Comparison of ENCODE assay signal across 8 mouse cellular contexts in genomic region chr13:67609066-67609876, GRCm38 (mm10). TPM values are rescaled to one million over a fixed set of nuclear protein-coding genes. Genes with fewer than 3 reads are reported as not detected.
A peak's percentile ranks its signal among the peaks of the same experiment; 100 is the strongest.
DNase-seq lines count a peak whose midpoint lies in the region; ATAC-seq and TF ChIP-seq lines count a peak whose summit lies in the region.

Gene Zfp729b (minus strand): TSS chr13:67609707.

- no peak for TF ChIP-seq POLR2A in brain, embryonic 14.5 days (IDR thresholded peaks at IDR 0.05; ENCODE audit: borderline replicate concordance, extremely low read depth, insufficient read depth, insufficient read length, poor library complexity, severe bottlenecking)
- 0 out of 2 replicates have a peak, but pooled peaks have one; percentile 11 for TF ChIP-seq POLR2A in liver, adult 2 months (IDR thresholded peaks at IDR 0.05; ENCODE audit: extremely low read depth, insufficient read depth, low read length)
- no peak for TF ChIP-seq POLR2A in myocyte (IDR thresholded peaks at IDR 0.05; ENCODE audit: insufficient read length, low read depth)

- H3ac ChIP-seq in C2C12 (ENCODE audit: control insufficient read depth, insufficient read length, low read depth) (no peak within 1 kb of the TSS), myocyte (ENCODE audit: control insufficient read depth, insufficient read length) (no peak within 1 kb of the TSS)

- H3K9me3 ChIP-seq in erythroblast, embryonic 14.5 days (ENCODE audit: control insufficient read depth, low read length) = peaks cover 6% of the 10 kb centered on the region
- no peaks in the 10 kb centered on the region for H3K9me3 ChIP-seq in heart, embryonic 11.5 days (replicated peaks; ENCODE audit: control insufficient read depth, low read length)
- H3K9me3 ChIP-seq in kidney, embryonic 16.5 days (ENCODE audit: low read length) = no peaks in the 10 kb centered on the region

- H3K36me3 ChIP-seq in C2C12 (ENCODE audit: control insufficient read depth, insufficient read depth) (no peaks in the 10 kb centered on the region), myocyte (ENCODE audit: control insufficient read depth, insufficient read depth) (no peaks in the 10 kb centered on the region)
- no peaks in the 10 kb centered on the region for H3K36me3 ChIP-seq in erythroblast, embryonic 14.5 days (ENCODE audit: control insufficient read depth)
- H3K36me3 ChIP-seq in heart, embryonic 11.5 days (ENCODE audit: control insufficient read depth, insufficient read depth, low read length) = no peaks in the 10 kb centered on the region
- no peaks in the 10 kb centered on the region for H3K36me3 ChIP-seq in kidney, embryonic 16.5 days (ENCODE audit: insufficient read depth, low read length)
- H3K36me3 ChIP-seq in liver, adult 2 months (ENCODE audit: control insufficient read depth, insufficient read depth, low read length) = no peaks in the 10 kb centered on the region
- no peaks in the 10 kb centered on the region for H3K36me3 ChIP-seq in splenic B cell, adult 2 months (ENCODE audit: control insufficient read depth, insufficient read depth, low read length, poor library complexity, severe bottlenecking)

- ATAC-seq in heart, embryonic 11.5 days (replicated peaks; ENCODE audit: insufficient number of reproducible peaks, low FRiP score, low TSS enrichment) = peak; percentile 91
- ATAC-seq in kidney, embryonic 16.5 days (ENCODE audit: low FRiP score, low TSS enrichment) = peak; percentile 97

- H3K9ac ChIP-seq in heart, embryonic 11.5 days (ENCODE audit: low read depth, low read length) = peak within 1 kb of the TSS; percentile 83
- H3K9ac ChIP-seq in kidney, embryonic 16.5 days (replicated peaks; ENCODE audit: low read length) = peak within 1 kb of the TSS; percentile 81
- peak within 1 kb of the TSS; percentile 78 for H3K9ac ChIP-seq in liver, adult 2 months (ENCODE audit: low read depth, low read length)

- no peaks in the 10 kb centered on the region for H3K27me3 ChIP-seq in C2C12 (ENCODE audit: control insufficient read depth, insufficient read depth, insufficient read length)
- no peaks in the 10 kb centered on the region for H3K27me3 ChIP-seq in erythroblast, embryonic 14.5 days (ENCODE audit: control insufficient read depth)
- H3K27me3 ChIP-seq in heart, embryonic 11.5 days (ENCODE audit: control insufficient read depth, insufficient read depth, low read length) = no peaks in the 10 kb centered on the region
- H3K27me3 ChIP-seq in kidney, embryonic 16.5 days (ENCODE audit: insufficient read depth, low read length) = no peaks in the 10 kb centered on the region
- no peaks in the 10 kb centered on the region for H3K27me3 ChIP-seq in liver, adult 2 months (ENCODE audit: control insufficient read depth, insufficient read depth, low read length)
- no peaks in the 10 kb centered on the region for H3K27me3 ChIP-seq in myocyte (ENCODE audit: control insufficient read depth, insufficient read depth, insufficient read length)
- H3K27me3 ChIP-seq in splenic B cell, adult 2 months (ENCODE audit: control insufficient read depth, insufficient read depth, low read length, poor library complexity, severe bottlenecking) = no peaks in the 10 kb centered on the region

- H3K4me3 ChIP-seq in C2C12 (ENCODE audit: insufficient read depth, poor library complexity, severe bottlenecking) (peak within 1 kb of the TSS; percentile 18), myocyte (no peak within 1 kb of the TSS)
- peak within 1 kb of the TSS; percentile 60 for H3K4me3 ChIP-seq in erythroblast, embryonic 14.5 days (replicated peaks)
- H3K4me3 ChIP-seq in heart, embryonic 11.5 days (ENCODE audit: low read depth, low read length) = peak within 1 kb of the TSS; percentile 79
- peak within 1 kb of the TSS; percentile 83 for H3K4me3 ChIP-seq in kidney, embryonic 16.5 days (ENCODE audit: low read length)
- peak within 1 kb of the TSS; percentile 64 for H3K4me3 ChIP-seq in liver, adult 2 months (ENCODE audit: insufficient read depth, low read depth, low read length)

- peak within 1 kb of the TSS; percentile 65 for H3K4me2 ChIP-seq in heart, embryonic 11.5 days
- peak within 1 kb of the TSS; percentile 59 for H3K4me2 ChIP-seq in kidney, embryonic 16.5 days (replicated peaks; ENCODE audit: low read depth, low read length)
- peak within 1 kb of the TSS; percentile 49 for H3K4me2 ChIP-seq in myocyte (ENCODE audit: low read depth)

- peak within 1 kb of the TSS; percentile 62 for H3K27ac ChIP-seq in heart, embryonic 11.5 days (ENCODE audit: low read depth, low read length)
- H3K27ac ChIP-seq in kidney, embryonic 16.5 days (ENCODE audit: low read length) = peak within 1 kb of the TSS; percentile 84
- H3K27ac ChIP-seq in liver, adult 2 months (replicated peaks; ENCODE audit: insufficient read depth, low read depth, low read length) = peak within 1 kb of the TSS; percentile 21; the same call in 1 of the 2 replicates

- H3K79me3 ChIP-seq in C2C12 (ENCODE audit: low read depth) = peaks cover 1% of the 10 kb centered on the region

- no peak for TF ChIP-seq CTCF in C2C12 (IDR thresholded peaks at IDR 0.05; ENCODE audit: control insufficient read depth, insufficient read depth, insufficient read length)
- TF ChIP-seq CTCF in brain, embryonic 14.5 days (IDR thresholded peaks at IDR 0.05; ENCODE audit: borderline replicate concordance, extremely low read depth, insufficient read depth, insufficient read length) = peak; percentile 25; the same call in 1 of the 2 replicates
- TF ChIP-seq CTCF in liver, adult 2 months (IDR thresholded peaks at IDR 0.05; ENCODE audit: low read depth, low read length) = no peak

- H3K79me2 ChIP-seq in C2C12 (ENCODE audit: control insufficient read depth, insufficient read depth) (no peaks in the 10 kb centered on the region), myocyte (ENCODE audit: control insufficient read depth, insufficient read depth) (no peaks in the 10 kb centered on the region)
- peaks cover 6% of the 10 kb centered on the region; the same call in 1 of the 2 replicates for H3K79me2 ChIP-seq in liver, adult 2 months (ENCODE audit: control insufficient read depth, insufficient read depth, low read length)

- no peaks in the 10 kb centered on the region for H3K4me1 ChIP-seq in erythroblast, embryonic 14.5 days (ENCODE audit: control insufficient read depth)
- peaks cover 3% of the 10 kb centered on the region; the same call in 1 of the 2 replicates for H3K4me1 ChIP-seq in heart, embryonic 11.5 days (ENCODE audit: control insufficient read depth, insufficient read depth, low read length)
- peaks cover 5% of the 10 kb centered on the region for H3K4me1 ChIP-seq in kidney, embryonic 16.5 days (ENCODE audit: insufficient read depth, low read length)
- peaks cover 3% of the 10 kb centered on the region for H3K4me1 ChIP-seq in liver, adult 2 months (ENCODE audit: control insufficient read depth, insufficient read depth, low read length)

- DNase-seq in brain, embryonic 14.5 days (ENCODE audit: low read depth) = peak; percentile 97
- DNase-seq in liver, adult 2 months (ENCODE audit: extremely low read depth, low read depth, low spot score) = peak; percentile 87
- peak; percentile 95 for DNase-seq in splenic B cell, adult 2 months (ENCODE audit: low read depth, low spot score)

- 4% methylated on average over 20 of the region's 20 CpGs for WGBS in heart, embryonic 11.5 days (ENCODE audit: insufficient replicate concordance)
- WGBS in kidney, embryonic 16.5 days = 2% methylated on average over 20 of the region's 20 CpGs
- WGBS in liver, adult 2 months = 3% methylated on average over 20 of the region's 20 CpGs

TF ChIP-seq in C2C12, 6 proteins besides CTCF, POLR2A, EP300 and RAD21:
- TF ChIP-seq USF1 (IDR thresholded peaks at IDR 0.05; ENCODE audit: low read depth) = no peak

TF ChIP-seq in myocyte, 11 proteins besides CTCF, POLR2A, EP300 and RAD21:
- TF ChIP-seq SRF (IDR thresholded peaks at IDR 0.05; ENCODE audit: control insufficient read depth, insufficient read length, low read depth) (no peak), CEBPB (IDR thresholded peaks at IDR 0.05; ENCODE audit: insufficient read depth, poor library complexity, severe bottlenecking) (no peak), POLR2AphosphoS2 (IDR thresholded peaks at IDR 0.05; ENCODE audit: insufficient read length, low read depth) (no peak), USF1 (IDR thresholded peaks at IDR 0.05; ENCODE audit: low read depth) (no peak), MYOD1 (IDR thresholded peaks at IDR 0.05; ENCODE audit: control insufficient read depth in 1 of 3, insufficient read length in 2 of 3, low read depth in 2 of 3) (no peak), TCF12 (IDR thresholded peaks at IDR 0.05; ENCODE audit: insufficient read depth, poor library complexity, severe bottlenecking) (no peak), REST (IDR thresholded peaks at IDR 0.05; ENCODE audit: insufficient read depth, insufficient read length) (no peak), MAX (IDR thresholded peaks at IDR 0.05; ENCODE audit: low read depth) (no peak), TCF3 (IDR thresholded peaks at IDR 0.05; ENCODE audit: insufficient read length, low read depth) (no peak), E2F4 (IDR thresholded peaks at IDR 0.05; ENCODE audit: insufficient read depth) (no peak), MYOG (IDR thresholded peaks at IDR 0.05; ENCODE audit: control insufficient read depth in 1 of 3, insufficient read depth in 1 of 3, insufficient read length in 2 of 3, low read depth in 2 of 3) (no peak)

RNA-seq across cellular contexts. Expression of gene Zfp729b, which starts in this region (rescaled TPM):
- polyA plus RNA-seq in C2C12 (2012; fragmentation: generic; extraction: Trizol) (0.94 TPM), myocyte (2012; fragmentation: generic; extraction: Trizol) (0.86 TPM)
- polyA plus RNA-seq in brain, embryonic 14.5 days (2012; rRNA removed) = 2.7 and 3.3 TPM in 2 replicates
- polyA plus RNA-seq in erythroblast, embryonic 14.5 days (2012) = 0.01 TPM in 1 of 2 replicates, not detected in the other
- 3.0 and 3.1 TPM in 2 replicates for polyA plus RNA-seq in heart, embryonic 11.5 days (2014; fragmentation: Nextera tagmentation; extraction: Ambion mirVana)
- 4.3 and 4.7 TPM in 2 replicates for polyA plus RNA-seq in kidney, embryonic 16.5 days (2015; fragmentation: Nextera tagmentation; extraction: Ambion mirVana)
- total RNA-seq in liver, adult 2 months (2014; rRNA removed) = 7.1 and 9.5 TPM in 2 replicates
- 0.27 and 0.32 TPM in 2 replicates for polyA plus RNA-seq in liver, adult 2 months (2012; rRNA removed)

Comparison
In these comparisons a context has a peak if more than half of its experiments do, and no peak if none do; other contexts are left out.
1. H3K27ac ChIP-seq: peak in every context shown above with its lines; median percentile 84 in kidney, embryonic 16.5 days; 62 in heart, embryonic 11.5 days; 21 in liver, adult 2 months.